Mouse (Mus musculus) urinary bladder, postnatal 10 days (tissue): ENCODE data around the gene Gpr137b.
"Not testable (repeated sequence)": the region's sequence is repeated elsewhere in the genome, so short reads cannot be mapped to it uniquely, and the experiment has no call there.

Source experiments
- DNase-seq: peaks from one replicate; pipeline ENCODE4 v3.0.0; 2022; ENCODE audit warnings: low spot score

The Gpr137b gene

GRCm38 (mm10) chr13:13366371-13366770 lies 27.4 kb downstream of the Gpr137b start:
- DNase-seq: not testable (repeated sequence)

DNA sequence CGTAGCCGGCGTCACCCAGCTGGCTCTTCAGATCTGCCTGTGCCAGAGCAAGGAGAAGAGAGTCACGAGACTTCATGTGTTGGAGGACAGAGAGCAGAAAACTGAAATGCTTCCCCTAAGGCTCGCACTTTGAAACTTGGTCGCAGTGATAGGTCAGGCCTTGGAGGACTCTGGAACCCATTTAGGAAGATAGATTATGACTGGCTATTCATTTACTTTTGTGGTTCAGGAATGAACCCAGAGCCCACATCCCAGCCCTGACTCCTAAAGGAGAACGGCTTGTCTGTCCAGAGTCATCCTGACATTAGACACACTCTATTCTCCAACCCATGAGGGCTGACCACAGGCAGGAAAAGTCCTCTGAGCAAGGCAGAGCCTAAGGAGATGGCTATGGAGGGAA lies 30.3 kb downstream of the Gpr137b start:
- DNase-seq: not testable (repeated sequence)

- not testable (repeated sequence) for DNase-seq
Measured at GRCm38 (mm10) chr13:13362261-13362660, 31.6 kb downstream of the Gpr137b start.

DNA sequence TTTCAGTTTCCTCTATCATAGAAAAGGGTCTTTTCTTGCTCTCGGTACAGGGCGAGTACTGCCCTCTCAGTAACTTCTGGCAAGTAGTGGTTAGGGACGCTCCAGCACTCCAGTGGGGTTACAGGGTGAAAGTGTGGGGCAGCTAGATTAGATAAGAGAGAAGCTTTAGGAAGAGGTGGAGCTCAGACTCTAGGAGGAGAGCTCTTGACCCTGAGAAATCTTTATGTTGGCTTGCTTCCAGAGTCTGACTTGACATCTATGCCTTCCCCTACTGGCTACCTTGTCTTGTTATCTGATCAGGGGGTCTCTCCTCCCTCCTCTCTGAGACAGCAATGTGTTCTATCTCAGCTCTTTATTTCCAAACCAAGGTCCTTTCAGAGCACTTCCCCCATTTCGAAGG lies 33.8 kb downstream of the Gpr137b start:
- DNase-seq: not testable (repeated sequence)

DNA sequence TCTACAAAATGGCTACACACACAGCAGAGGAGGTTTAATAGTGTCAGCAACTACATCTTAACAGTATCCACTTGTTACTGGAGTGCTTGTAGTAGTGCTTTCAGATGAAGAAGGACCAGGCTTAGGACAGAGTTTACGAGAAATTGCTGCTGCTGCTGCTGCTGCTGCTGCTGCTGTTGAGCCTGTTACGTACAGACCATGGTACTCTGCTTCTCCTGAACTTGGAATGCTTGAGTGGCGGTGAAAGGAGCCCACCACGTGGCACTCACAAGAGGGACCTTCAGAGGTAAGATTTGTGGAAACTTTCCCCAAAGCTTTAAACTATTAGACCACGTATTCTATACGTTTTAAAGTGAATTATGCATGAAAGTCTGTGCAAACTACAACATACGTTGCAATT lies 35.2 kb downstream of the Gpr137b start:
- DNase-seq: not testable (repeated sequence)

DNA sequence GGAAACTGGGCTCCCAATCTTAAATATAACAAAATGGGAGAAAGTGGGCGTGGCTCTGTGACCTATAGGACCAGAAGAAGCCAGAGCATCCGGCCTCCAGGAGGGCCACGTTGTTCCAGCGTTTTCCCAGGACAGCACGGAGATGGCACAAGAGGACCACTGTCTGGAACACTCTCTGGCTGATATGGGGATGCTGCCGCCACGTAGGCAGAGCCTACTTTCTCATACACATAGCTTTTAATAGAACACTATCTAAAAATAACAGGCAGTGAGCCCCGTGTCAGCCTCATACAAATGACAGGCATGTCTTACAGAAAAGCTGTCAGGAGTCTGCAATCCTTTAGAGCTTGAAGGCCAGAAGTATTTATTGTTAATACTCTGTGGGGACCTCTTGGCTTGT lies 35.7 kb downstream of the Gpr137b start:
- not testable (repeated sequence) for DNase-seq

- DNase-seq: not testable (repeated sequence)
Measured at GRCm38 (mm10) chr13:13352113-13352512, 41.7 kb downstream of the Gpr137b start.

DNA sequence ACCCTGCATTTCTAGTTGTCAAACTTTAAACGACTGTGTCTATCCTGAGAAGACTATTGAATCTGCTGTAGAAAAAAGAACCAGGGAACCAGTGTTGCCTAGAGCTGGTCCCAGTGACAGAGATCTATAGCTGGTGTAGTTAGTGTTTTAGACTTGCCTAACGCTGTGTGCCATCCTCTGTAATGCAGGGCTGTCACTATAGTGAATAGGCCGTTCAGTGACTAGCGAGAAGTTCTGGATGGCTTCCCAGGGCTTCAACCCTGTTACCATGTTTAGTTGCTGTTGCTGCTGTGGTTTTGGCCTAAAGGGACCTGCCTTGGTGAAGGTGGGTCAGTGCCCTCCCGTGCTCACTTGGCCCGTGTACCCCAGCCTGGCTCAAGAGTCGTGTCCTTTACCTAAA lies 43.1 kb downstream of the Gpr137b start:
- DNase-seq: not testable (repeated sequence)

- peak; percentile 29 for DNase-seq
Measured at GRCm38 (mm10) chr13:13349288-13349687, 44.5 kb downstream of the Gpr137b start.

GRCm38 (mm10) chr13:13347634-13348412 lies 46.0 kb downstream of the Gpr137b start:
- not testable (repeated sequence) for DNase-seq

- DNase-seq: not testable (repeated sequence)
Measured at GRCm38 (mm10) chr13:13337361-13337760, 56.5 kb downstream of the Gpr137b start.

GRCm38 (mm10) chr13:13328876-13329275 lies 64.9 kb downstream of the Gpr137b start:
- DNase-seq: no peak
